Comparison of ENCODE assay signal across 25 mouse cellular contexts in genomic region chr10:96442165-96442564, GRCm38 (mm10).
"Had no signal": no experiment of that assay in that cellular context is flagged by ENCODE, and none has a peak within 500 bp of the region (broad histone marks: within the 10 kb centered on the region; RNA-seq: fewer than 3 reads in every experiment).

No protein-coding gene starts in this region.

- H3K9ac ChIP-seq: heart, embryonic 12.5 days; hindbrain, embryonic 12.5 days; hindbrain, embryonic 14.5 days; intestine, embryonic 15.5 days; kidney, embryonic 15.5 days; limb, embryonic 13.5 days; liver, embryonic 12.5 days; liver, embryonic 14.5 days had no signal

- H3K27ac ChIP-seq: gastrocnemius, adult 2 months; heart, embryonic 10.5 days; hindbrain, embryonic 10.5 days; hindbrain, embryonic 12.5 days; hindbrain, embryonic 14.5 days; intestine, embryonic 15.5 days; kidney, embryonic 15.5 days; kidney, postnatal 0 days; left cerebral cortex, adult 2 months; limb, embryonic 13.5 days; liver, embryonic 12.5 days; liver, embryonic 14.5 days had no signal

- H3K36me3 ChIP-seq: heart, embryonic 10.5 days; heart, embryonic 12.5 days; hindbrain, embryonic 10.5 days; hindbrain, embryonic 12.5 days; intestine, embryonic 15.5 days; kidney, embryonic 15.5 days; limb, embryonic 13.5 days; liver, embryonic 12.5 days had no signal

- H3K4me3 ChIP-seq: gastrocnemius, adult 2 months; heart, embryonic 10.5 days; heart, embryonic 12.5 days; hindbrain, embryonic 10.5 days; hindbrain, embryonic 12.5 days; intestine, embryonic 15.5 days; kidney, embryonic 15.5 days; left cerebral cortex, adult 2 months; limb, embryonic 13.5 days; liver, embryonic 12.5 days had no signal

- ATAC-seq: hindbrain, embryonic 16.5 days; inflammation-experienced regulatory T-cells, adult 6 months; intestine, embryonic 15.5 days; intestine, postnatal 0 days; liver, embryonic 12.5 days had no signal

- DNase-seq: gastrocnemius, adult 2 months; gastrocnemius, postnatal 10 days; gastrocnemius, postnatal 25 days; heart, adult 18-20 months; heart, postnatal 10 days; heart, postnatal 4 days; kidney, adult 18-20 months; kidney, adult 9 months; kidney, postnatal 14 days; kidney, postnatal 36 days had no signal

- H3K4me1 ChIP-seq: hindbrain, embryonic 10.5 days; hindbrain, embryonic 12.5 days; intestine, embryonic 15.5 days; kidney, embryonic 15.5 days; limb, embryonic 13.5 days; liver, embryonic 12.5 days had no signal

- H3K27me3 ChIP-seq: heart, embryonic 12.5 days; hindbrain, embryonic 12.5 days; intestine, embryonic 15.5 days; kidney, embryonic 15.5 days; limb, embryonic 13.5 days; liver, embryonic 12.5 days had no signal

- H3K4me2 ChIP-seq: heart, embryonic 12.5 days; hindbrain, embryonic 12.5 days; hindbrain, embryonic 14.5 days; intestine, embryonic 15.5 days; kidney, embryonic 15.5 days; limb, embryonic 13.5 days; liver, embryonic 12.5 days had no signal

- H3K9me3 ChIP-seq: heart, embryonic 10.5 days; heart, embryonic 12.5 days; hindbrain, embryonic 10.5 days; hindbrain, embryonic 12.5 days; intestine, embryonic 15.5 days; kidney, embryonic 15.5 days; limb, embryonic 13.5 days; liver, embryonic 12.5 days had no signal
